Mouse (Mus musculus): ENCODE results near the gene 1810010H24Rik. TPM values are rescaled to one million over a fixed set of nuclear protein-coding genes. Genes with fewer than 3 reads are reported as not detected.
"Not testable (repeated sequence)": the region's sequence is repeated elsewhere in the genome, so short reads cannot be mapped to it uniquely, and the experiment has no call there.

Gene 1810010H24Rik
- polyA plus RNA-seq, 1 experiment from 2014 or later = 3.8 TPM

DNA sequence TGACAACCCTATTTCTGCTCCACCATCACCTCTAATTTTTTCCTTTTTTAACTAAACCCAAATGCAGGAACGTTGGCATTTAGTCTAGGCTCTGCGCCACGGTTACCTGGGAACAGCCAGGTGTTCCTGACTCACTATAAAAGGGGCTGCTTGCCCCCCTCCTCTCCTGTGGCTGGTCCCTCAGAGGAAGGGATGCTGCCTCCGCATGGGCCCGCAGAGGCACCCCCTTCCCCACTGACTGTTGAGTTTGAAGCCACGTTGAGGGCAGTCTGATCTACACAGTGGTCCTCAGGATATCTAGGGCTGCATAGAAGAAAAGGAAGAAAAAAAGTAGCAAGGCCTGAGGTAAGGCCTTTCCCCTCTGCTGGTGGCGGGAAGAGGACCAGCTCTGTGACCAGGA is 14.3 kb upstream of the 1810010H24Rik start:
- 79% methylated on average over 7 of the region's 7 CpGs for WGBS
- H3K27ac ChIP-seq (ENCODE audit: low read length) = no peak overlapping the region
- H3K9me3 ChIP-seq (ENCODE audit: control insufficient read depth, low read length) = no peaks in the 10 kb centered on the region
- no peaks in the 10 kb centered on the region for H3K27me3 ChIP-seq (replicated peaks; ENCODE audit: control insufficient read depth, insufficient read depth, low read length)
- no peak overlapping the region for H3K4me2 ChIP-seq (ENCODE audit: low read length)
- no peak overlapping the region for H3K9ac ChIP-seq (replicated peaks; ENCODE audit: low read depth, low read length)
- no peak for ATAC-seq
- H3K36me3 ChIP-seq (ENCODE audit: control insufficient read depth, insufficient read depth) = no peaks in the 10 kb centered on the region
- peaks cover 6% of the 10 kb centered on the region for H3K4me1 ChIP-seq (replicated peaks; ENCODE audit: control insufficient read depth, insufficient read depth, low read length)
- no peak overlapping the region for H3K4me3 ChIP-seq (replicated peaks; ENCODE audit: low read length)

DNA sequence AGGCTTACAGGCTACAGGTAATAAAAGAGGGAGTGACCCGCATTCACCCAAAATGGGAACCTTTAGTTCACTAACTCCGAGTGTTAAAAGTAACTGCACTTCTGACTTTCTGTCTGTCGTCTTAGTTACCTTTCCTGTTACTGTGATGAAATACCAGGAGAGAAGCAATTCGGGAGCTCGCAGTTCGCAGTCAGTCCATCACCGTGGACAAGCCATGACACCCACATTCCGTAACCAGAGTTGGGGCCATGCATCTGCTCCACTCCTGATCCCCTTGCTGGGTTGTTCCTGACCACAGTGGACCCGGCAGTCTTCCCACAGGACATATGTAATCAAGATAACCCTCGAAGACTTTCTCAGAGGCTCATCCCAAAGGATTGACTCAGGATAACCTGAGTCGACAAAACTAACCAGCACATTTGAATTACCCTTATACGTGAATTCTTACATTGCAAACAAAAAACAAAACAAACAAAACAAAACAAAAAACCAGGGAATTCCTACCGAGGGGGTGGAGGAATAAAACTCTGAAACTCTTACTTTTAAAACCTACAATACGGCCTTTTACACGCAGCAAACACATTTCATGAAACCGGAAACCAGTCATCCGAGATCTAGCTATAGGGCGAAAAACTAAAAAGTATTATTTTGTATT is 13.7 kb upstream of the 1810010H24Rik start:
- Histone ChIP-seq H3K4me2 (ENCODE audit: low read length) (peak overlapping the region; percentile 56), H3K27ac (ENCODE audit: low read length) (peak overlapping the region; percentile 87), H3K9me3 (ENCODE audit: control insufficient read depth, low read length) (no peaks in the 10 kb centered on the region), H3K36me3 (ENCODE audit: control insufficient read depth, insufficient read depth) (no peaks in the 10 kb centered on the region), H3K4me1 (replicated peaks; ENCODE audit: control insufficient read depth, insufficient read depth, low read length) (peaks cover 6% of the 10 kb centered on the region), H3K4me3 (replicated peaks; ENCODE audit: low read length) (peak overlapping the region; percentile 54), H3K9ac (replicated peaks; ENCODE audit: low read depth, low read length) (peak overlapping the region; percentile 59), H3K27me3 (replicated peaks; ENCODE audit: control insufficient read depth, insufficient read depth, low read length) (no peaks in the 10 kb centered on the region)
- no peak for ATAC-seq
- 42% methylated on average over 18 of the region's 18 CpGs for WGBS

DNA sequence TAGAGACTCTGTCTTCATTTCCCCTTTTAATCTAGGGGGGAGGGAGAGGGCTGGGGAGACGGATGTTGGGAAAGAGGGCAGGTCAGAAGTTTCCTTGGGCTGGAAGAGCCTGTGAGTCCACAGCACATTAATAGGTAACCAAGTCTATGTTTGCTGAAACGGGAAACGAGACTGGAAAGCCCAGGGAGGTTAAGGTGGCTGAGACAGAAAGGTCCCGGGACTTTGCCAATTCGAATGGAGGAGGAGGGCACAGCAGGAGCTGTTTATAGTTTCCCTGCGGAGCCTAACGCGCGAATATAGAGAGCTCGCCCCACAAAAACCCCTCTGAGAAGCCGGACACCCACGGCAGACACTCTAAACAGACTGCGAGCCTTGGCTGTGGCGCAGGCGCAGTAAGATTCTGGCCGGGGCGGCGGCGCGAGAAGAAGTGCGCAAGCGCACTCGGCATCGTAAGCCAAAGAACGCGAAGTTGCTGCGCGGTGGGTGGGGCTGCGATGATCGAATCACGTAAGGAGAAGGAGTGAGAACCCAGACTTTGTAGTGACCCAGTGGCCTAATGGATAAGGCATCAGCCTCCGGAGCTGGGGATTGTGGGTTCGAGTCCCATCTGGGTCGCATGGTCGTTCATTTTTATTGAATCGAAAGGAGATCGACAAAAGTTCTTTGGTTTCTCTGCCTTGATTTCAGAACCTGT is 13.0 kb upstream of the 1810010H24Rik start:
- H3K27ac ChIP-seq (ENCODE audit: low read length) = peak overlapping the region; percentile 87
- ATAC-seq = peak; percentile 96
- WGBS = under 1% methylated on average over 37 of the region's 37 CpGs
- peak overlapping the region; percentile 56 for H3K4me2 ChIP-seq (ENCODE audit: low read length)
- peaks cover 6% of the 10 kb centered on the region for H3K4me1 ChIP-seq (replicated peaks; ENCODE audit: control insufficient read depth, insufficient read depth, low read length)
- no peaks in the 10 kb centered on the region for H3K27me3 ChIP-seq (replicated peaks; ENCODE audit: control insufficient read depth, insufficient read depth, low read length)
- H3K9ac ChIP-seq (replicated peaks; ENCODE audit: low read depth, low read length) = peak overlapping the region; percentile 59
- H3K36me3 ChIP-seq (ENCODE audit: control insufficient read depth, insufficient read depth) = no peaks in the 10 kb centered on the region
- peak overlapping the region; percentile 54 for H3K4me3 ChIP-seq (replicated peaks; ENCODE audit: low read length)
- no peaks in the 10 kb centered on the region for H3K9me3 ChIP-seq (ENCODE audit: control insufficient read depth, low read length)

DNA sequence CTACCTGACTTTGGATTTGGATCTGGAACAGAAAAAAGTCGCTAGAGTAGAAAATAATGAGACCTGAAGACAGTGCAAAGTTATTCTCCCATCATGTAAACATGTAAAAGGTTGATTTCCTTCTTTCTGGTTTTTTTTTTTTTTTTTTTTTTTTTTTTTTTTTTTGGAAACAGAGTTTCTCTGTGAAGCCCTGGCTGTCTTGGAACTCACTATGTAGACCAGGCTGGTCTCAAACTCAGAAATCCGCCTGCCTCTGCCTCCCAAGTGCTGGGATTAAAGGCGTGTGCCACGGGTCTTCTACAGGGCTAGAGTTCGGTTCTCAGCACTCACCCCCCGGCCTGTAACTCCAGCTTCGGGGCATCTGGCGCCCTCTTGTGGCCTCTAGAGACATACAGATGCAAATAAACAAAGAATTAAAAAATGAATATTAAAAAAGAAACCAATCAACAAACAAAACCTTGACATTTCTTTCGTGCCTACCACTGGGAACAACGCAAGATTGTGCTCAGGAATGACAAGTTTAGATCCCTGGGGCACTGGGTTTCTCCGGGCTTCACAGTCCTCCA is 11.4 kb upstream of the 1810010H24Rik start:
- H3K4me3 ChIP-seq (replicated peaks; ENCODE audit: low read length) = no peak overlapping the region
- no peaks in the 10 kb centered on the region for H3K36me3 ChIP-seq (ENCODE audit: control insufficient read depth, insufficient read depth)
- 80% methylated on average over 11 of the region's 11 CpGs for WGBS
- ATAC-seq = no peak
- H3K27ac ChIP-seq (ENCODE audit: low read length) = no peak overlapping the region
- no peaks in the 10 kb centered on the region for H3K27me3 ChIP-seq (replicated peaks; ENCODE audit: control insufficient read depth, insufficient read depth, low read length)
- no peaks in the 10 kb centered on the region for H3K9me3 ChIP-seq (ENCODE audit: control insufficient read depth, low read length)
- H3K4me1 ChIP-seq (replicated peaks; ENCODE audit: control insufficient read depth, insufficient read depth, low read length) = peaks cover 6% of the 10 kb centered on the region
- no peak overlapping the region for H3K9ac ChIP-seq (replicated peaks; ENCODE audit: low read depth, low read length)
- H3K4me2 ChIP-seq (ENCODE audit: low read length) = no peak overlapping the region

DNA sequence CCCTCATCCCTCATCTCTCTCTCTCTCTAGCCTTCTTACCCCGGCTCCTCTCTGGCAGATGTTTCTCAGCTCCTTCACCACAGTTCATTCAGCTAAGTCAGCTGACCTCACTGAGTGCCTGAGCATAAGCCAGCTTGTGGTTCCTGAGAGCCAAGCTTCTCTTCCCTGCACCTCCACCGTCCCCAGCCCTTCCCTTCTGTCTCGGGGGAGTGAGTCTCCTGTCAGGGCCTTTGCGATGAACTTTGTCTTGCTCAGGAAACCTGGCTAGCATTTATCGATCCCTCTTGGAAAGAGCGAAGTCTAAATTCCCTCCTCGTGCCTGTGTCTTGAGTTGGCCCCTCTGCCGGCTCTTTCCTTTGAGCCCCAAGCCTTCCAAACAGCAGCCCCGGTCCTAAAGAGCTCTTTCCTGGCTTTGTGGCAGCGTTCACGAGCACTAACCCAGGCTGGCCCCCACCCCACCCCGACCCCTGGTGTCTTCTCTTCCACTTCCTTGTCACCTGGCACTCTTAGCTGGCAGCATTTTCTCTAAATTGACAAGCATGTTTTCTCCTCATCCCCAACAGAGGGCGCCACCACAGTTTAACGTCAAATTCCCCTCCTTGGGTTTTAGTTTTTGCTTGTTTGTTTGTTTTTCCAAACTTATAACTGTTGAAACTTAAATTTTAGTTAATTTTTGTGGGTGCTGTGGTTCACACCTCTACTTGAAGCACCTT is 10.7 kb upstream of the 1810010H24Rik start:
- 50% methylated on average over 14 of the region's 14 CpGs for WGBS
- no peak for ATAC-seq
- H3K27ac ChIP-seq (ENCODE audit: low read length) = no peak overlapping the region
- H3K4me1 ChIP-seq (replicated peaks; ENCODE audit: control insufficient read depth, insufficient read depth, low read length) = peaks cover 6% of the 10 kb centered on the region
- no peak overlapping the region for H3K4me2 ChIP-seq (ENCODE audit: low read length)
- no peak overlapping the region for H3K9ac ChIP-seq (replicated peaks; ENCODE audit: low read depth, low read length)
- H3K4me3 ChIP-seq (replicated peaks; ENCODE audit: low read length) = no peak overlapping the region
- no peaks in the 10 kb centered on the region for H3K27me3 ChIP-seq (replicated peaks; ENCODE audit: control insufficient read depth, insufficient read depth, low read length)
- H3K9me3 ChIP-seq (ENCODE audit: control insufficient read depth, low read length) = no peaks in the 10 kb centered on the region
- no peaks in the 10 kb centered on the region for H3K36me3 ChIP-seq (ENCODE audit: control insufficient read depth, insufficient read depth)

DNA sequence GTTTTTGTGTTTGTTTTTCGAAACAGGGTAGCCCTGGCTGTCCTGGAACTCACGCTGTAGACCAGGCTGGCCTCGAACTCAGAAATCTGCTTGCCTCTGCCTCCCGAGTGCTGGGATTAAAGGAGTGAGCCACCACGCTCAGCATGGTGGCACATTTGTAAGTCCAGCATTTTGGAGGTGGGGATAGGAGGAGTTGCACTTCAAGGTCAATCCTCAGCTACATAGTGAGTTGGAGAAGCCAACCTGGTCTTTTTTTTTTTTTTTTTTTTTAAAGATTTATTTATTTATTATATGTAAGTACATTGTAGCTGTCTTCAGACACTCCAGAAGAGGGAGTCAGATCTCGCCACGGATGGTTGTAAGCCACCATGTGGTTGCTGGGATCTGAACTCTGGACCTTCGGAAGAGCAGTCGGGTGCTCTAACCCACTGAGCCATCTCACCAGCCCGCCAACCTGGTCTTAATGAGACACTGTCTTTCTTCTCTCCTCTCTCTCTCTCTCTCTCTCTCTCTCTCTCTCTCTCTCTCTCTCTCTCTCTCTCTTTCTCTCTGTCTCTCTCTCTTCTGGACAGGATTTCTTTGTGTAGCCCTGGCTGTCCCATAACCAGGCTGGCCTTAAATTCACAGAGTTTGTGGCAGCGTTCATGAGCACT is 9.8 kb upstream of the 1810010H24Rik start:
- H3K9me3 ChIP-seq (ENCODE audit: control insufficient read depth, low read length); H3K36me3 ChIP-seq (ENCODE audit: control insufficient read depth, insufficient read depth); ATAC-seq; H3K9ac ChIP-seq (replicated peaks; ENCODE audit: low read depth, low read length); H3K4me1 ChIP-seq (replicated peaks; ENCODE audit: control insufficient read depth, insufficient read depth, low read length); H3K4me3 ChIP-seq (replicated peaks; ENCODE audit: low read length); H3K27ac ChIP-seq (ENCODE audit: low read length); H3K4me2 ChIP-seq (ENCODE audit: low read length); H3K27me3 ChIP-seq (replicated peaks; ENCODE audit: control insufficient read depth, insufficient read depth, low read length): not testable (repeated sequence)
- 73% methylated on average over 11 of the region's 11 CpGs for WGBS

DNA sequence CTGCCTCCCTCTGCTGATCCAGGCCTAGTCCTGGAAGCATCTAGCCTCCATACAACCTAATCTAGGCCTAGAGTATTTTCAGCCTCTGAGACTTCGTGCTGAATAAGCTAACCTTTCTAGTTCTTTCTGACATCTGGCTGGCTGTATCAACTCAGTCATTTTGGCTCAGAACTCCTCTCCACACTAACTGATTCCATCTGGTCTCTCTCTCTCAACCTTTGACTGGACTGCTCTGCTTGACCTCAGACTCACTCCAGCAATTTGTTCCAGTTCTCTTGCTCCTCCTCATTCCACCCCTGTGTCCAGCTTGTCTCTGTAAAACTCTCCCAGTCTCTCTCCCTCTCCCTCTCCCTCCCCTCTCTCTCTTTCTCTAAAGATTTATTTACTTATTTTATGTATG is 8.6 kb upstream of the 1810010H24Rik start:
- 81% methylated on average over 1 of the region's 1 CpGs for WGBS
- Histone ChIP-seq H3K4me2 (ENCODE audit: low read length) (no peak overlapping the region), H3K4me1 (replicated peaks; ENCODE audit: control insufficient read depth, insufficient read depth, low read length) (peaks cover under 1% of the 10 kb centered on the region), H3K4me3 (replicated peaks; ENCODE audit: low read length) (no peak overlapping the region), H3K36me3 (ENCODE audit: control insufficient read depth, insufficient read depth) (no peaks in the 10 kb centered on the region), H3K9me3 (ENCODE audit: control insufficient read depth, low read length) (no peaks in the 10 kb centered on the region), H3K27me3 (replicated peaks; ENCODE audit: control insufficient read depth, insufficient read depth, low read length) (no peaks in the 10 kb centered on the region), H3K9ac (replicated peaks; ENCODE audit: low read depth, low read length) (no peak overlapping the region), H3K27ac (ENCODE audit: low read length) (no peak overlapping the region)
- no peak for ATAC-seq

DNA sequence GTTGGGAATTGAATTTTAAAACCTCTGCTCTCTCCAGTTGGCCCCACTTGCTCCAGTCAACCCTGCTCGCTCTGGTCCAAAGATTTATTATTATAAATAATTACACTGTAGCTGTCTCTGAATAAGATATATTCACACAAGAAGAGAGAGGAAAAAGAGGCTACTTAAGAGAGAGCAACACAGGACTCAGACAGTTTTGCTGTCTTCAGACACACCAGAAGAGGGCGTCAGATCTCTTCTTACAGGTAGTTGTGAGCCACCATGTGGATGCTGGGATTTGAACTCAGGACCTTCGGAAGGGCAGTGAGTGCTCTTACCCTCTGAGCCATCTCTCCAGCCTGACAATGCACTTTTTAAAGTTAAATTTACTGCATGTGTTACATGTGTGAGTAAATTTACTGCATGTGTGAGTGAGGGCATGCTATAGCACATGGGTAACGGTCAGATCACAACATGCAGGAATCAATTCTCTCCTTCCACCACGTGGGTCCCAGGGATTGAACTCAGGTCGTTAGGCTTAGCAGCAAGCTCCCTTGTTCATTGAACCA is 8.1 kb upstream of the 1810010H24Rik start:
- Histone ChIP-seq H3K4me2 (ENCODE audit: low read length) (no peak overlapping the region), H3K4me1 (replicated peaks; ENCODE audit: control insufficient read depth, insufficient read depth, low read length) (no peaks in the 10 kb centered on the region), H3K27me3 (replicated peaks; ENCODE audit: control insufficient read depth, insufficient read depth, low read length) (no peaks in the 10 kb centered on the region), H3K4me3 (replicated peaks; ENCODE audit: low read length) (no peak overlapping the region), H3K9ac (replicated peaks; ENCODE audit: low read depth, low read length) (no peak overlapping the region), H3K27ac (ENCODE audit: low read length) (no peak overlapping the region), H3K36me3 (ENCODE audit: control insufficient read depth, insufficient read depth) (no peaks in the 10 kb centered on the region), H3K9me3 (ENCODE audit: control insufficient read depth, low read length) (no peaks in the 10 kb centered on the region)
- no peak for ATAC-seq
- WGBS = 62% methylated on average over 6 of the region's 6 CpGs

DNA sequence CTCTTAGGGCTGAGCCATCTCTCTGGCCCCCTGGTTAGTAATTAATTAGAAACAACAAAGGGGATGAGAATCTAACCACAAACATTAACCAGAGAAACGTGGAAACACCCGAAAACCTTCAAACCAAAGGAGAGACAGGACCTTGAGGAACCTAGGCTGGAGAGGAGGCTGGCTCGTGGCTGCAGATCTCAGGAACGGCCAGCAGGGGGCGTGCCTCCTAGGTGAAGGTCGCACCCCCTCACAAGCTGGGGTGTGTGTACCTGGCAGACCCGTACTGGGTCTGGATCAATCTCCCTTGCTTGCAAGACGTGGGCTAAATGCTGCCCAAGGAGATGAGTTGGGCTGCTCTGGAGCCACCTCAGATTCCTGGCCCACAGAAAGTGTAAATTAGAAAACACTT is 6.9 kb upstream of the 1810010H24Rik start:
- H3K27ac ChIP-seq (ENCODE audit: low read length) = no peak overlapping the region
- no peaks in the 10 kb centered on the region for H3K4me1 ChIP-seq (replicated peaks; ENCODE audit: control insufficient read depth, insufficient read depth, low read length)
- ATAC-seq = no peak
- WGBS = 33% methylated on average over 8 of the region's 8 CpGs
- H3K9me3 ChIP-seq (ENCODE audit: control insufficient read depth, low read length) = no peaks in the 10 kb centered on the region
- H3K4me3 ChIP-seq (replicated peaks; ENCODE audit: low read length) = no peak overlapping the region
- no peaks in the 10 kb centered on the region for H3K36me3 ChIP-seq (ENCODE audit: control insufficient read depth, insufficient read depth)
- H3K9ac ChIP-seq (replicated peaks; ENCODE audit: low read depth, low read length) = no peak overlapping the region
- no peak overlapping the region for H3K4me2 ChIP-seq (ENCODE audit: low read length)
- no peaks in the 10 kb centered on the region for H3K27me3 ChIP-seq (replicated peaks; ENCODE audit: control insufficient read depth, insufficient read depth, low read length)

Data from forebrain, embryonic 16.5 days (tissue).